Mouse (Mus musculus): ENCODE measurements around the gene Gm26938. TPM values are rescaled to one million over a fixed set of nuclear protein-coding genes. Genes with fewer than 3 reads are reported as not detected.
A peak's percentile ranks its signal among the peaks of the same experiment; 100 is the strongest.

Gene Gm26938
- polyA plus RNA-seq, 1 experiment = not detected

DNA sequence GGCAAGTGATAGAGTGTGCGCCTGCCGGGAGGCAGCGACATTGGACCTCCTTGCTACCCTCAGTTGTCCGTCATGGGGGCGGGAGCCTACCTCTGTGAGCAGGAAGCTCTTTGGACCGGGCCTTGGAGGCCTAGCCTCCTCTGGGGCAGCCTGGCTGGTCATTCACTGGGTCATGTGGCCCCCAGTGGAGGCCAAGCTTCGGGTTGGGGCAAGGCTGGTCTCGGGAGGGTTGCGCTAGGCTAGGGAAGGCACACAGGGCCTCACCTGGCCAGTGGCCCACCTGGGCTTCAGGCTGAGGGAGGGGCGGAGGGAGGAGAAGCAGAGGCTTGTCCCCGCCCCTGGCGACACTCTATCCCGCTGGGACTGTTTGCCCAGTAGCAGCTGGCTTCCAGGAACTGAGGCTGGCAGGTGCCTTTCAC lies 12.2 kb downstream of the Gm26938 start:
- Histone ChIP-seq H3K27ac (ENCODE audit: control insufficient read depth, insufficient read depth, low read depth, low read length) (peak overlapping the region; percentile 7; the same call in 1 of the 2 replicates), H3K4me1 (ENCODE audit: control insufficient read depth, insufficient read depth, low read length) (no peaks in the 10 kb centered on the region), H3K36me3 (ENCODE audit: control insufficient read depth, insufficient read depth, low read length) (no peaks in the 10 kb centered on the region), H3K4me3 (ENCODE audit: control insufficient read depth, low read depth, low read length) (no peak overlapping the region), H3K27me3 (ENCODE audit: control insufficient read depth, insufficient read depth, low read length) (no peaks in the 10 kb centered on the region)
- TF ChIP-seq CTCF (IDR thresholded peaks at IDR 0.05; ENCODE audit: control insufficient read depth, insufficient read depth, insufficient replicate concordance, low read depth, low read length) (no peak), POLR2A (IDR thresholded peaks at IDR 0.05; ENCODE audit: control insufficient read depth, low read depth, low read length) (no peak)

GRCm38 (mm10) chr5:139813126-139813490 lies 13.1 kb downstream of the Gm26938 start:
- TF ChIP-seq POLR2A (IDR thresholded peaks at IDR 0.05; ENCODE audit: control insufficient read depth, low read depth, low read length) = no peak; the same call in 1 of the 2 replicates
- no peak for TF ChIP-seq CTCF (IDR thresholded peaks at IDR 0.05; ENCODE audit: control insufficient read depth, insufficient read depth, insufficient replicate concordance, low read depth, low read length)
- Histone ChIP-seq H3K27me3 (ENCODE audit: control insufficient read depth, insufficient read depth, low read length) (no peaks in the 10 kb centered on the region), H3K27ac (ENCODE audit: control insufficient read depth, insufficient read depth, low read depth, low read length) (peak overlapping the region; percentile 56), H3K4me1 (ENCODE audit: control insufficient read depth, insufficient read depth, low read length) (peaks cover 4% of the 10 kb centered on the region), H3K4me3 (ENCODE audit: control insufficient read depth, low read depth, low read length) (peak overlapping the region; percentile 51), H3K36me3 (ENCODE audit: control insufficient read depth, insufficient read depth, low read length) (no peaks in the 10 kb centered on the region)

GRCm38 (mm10) chr5:139812398-139813125 lies 13.6 kb downstream of the Gm26938 start:
- peak overlapping the region; percentile 51 for H3K4me3 ChIP-seq (ENCODE audit: control insufficient read depth, low read depth, low read length)
- H3K27me3 ChIP-seq (ENCODE audit: control insufficient read depth, insufficient read depth, low read length) = no peaks in the 10 kb centered on the region
- H3K27ac ChIP-seq (ENCODE audit: control insufficient read depth, insufficient read depth, low read depth, low read length) = peak overlapping the region; percentile 56
- TF ChIP-seq CTCF (IDR thresholded peaks at IDR 0.05; ENCODE audit: control insufficient read depth, insufficient read depth, insufficient replicate concordance, low read depth, low read length) (no peak), POLR2A (IDR thresholded peaks at IDR 0.05; ENCODE audit: control insufficient read depth, low read depth, low read length) (no peak)
- H3K4me1 ChIP-seq (ENCODE audit: control insufficient read depth, insufficient read depth, low read length) = peaks cover 5% of the 10 kb centered on the region
- H3K36me3 ChIP-seq (ENCODE audit: control insufficient read depth, insufficient read depth, low read length) = no peaks in the 10 kb centered on the region

DNA sequence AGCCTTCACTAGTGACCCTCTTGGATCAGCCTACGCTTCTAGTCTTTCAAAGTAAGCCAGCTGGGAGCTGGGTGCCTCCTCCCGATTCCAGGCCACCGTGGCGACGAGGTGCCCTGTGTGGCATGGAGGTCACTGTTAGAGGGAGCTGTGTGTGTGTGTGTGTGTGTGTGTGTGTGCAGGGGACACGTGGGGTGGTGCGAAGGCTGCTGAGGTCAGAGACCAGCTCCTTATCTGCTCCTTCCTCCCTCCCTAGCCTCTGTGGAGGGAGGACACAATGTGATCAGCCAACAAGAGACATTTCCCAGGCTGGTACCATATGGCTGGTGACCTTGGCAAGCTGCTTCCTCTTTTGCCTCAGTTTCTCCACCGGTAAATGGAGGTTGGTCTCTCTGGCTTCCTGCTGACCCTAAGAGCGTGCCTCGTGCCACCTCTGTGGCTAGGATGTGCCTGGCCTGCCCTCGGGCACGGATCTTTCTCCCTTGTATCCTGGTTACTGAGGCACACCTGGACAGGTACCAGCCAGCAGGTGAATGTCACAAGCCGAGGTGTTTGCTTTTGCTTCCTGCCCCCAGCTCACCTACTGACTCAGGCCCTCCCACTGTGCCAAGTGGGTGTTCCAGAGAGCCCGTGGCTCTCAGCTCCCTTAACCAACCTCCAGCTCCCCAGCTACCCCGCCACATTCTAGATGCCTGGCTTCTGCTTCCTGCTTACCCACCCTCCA lies 14.4 kb downstream of the Gm26938 start:
- no peak for TF ChIP-seq CTCF (IDR thresholded peaks at IDR 0.05; ENCODE audit: control insufficient read depth, insufficient read depth, insufficient replicate concordance, low read depth, low read length)
- no peak; the same call in 1 of the 2 replicates for TF ChIP-seq POLR2A (IDR thresholded peaks at IDR 0.05; ENCODE audit: control insufficient read depth, low read depth, low read length)
- Histone ChIP-seq H3K36me3 (ENCODE audit: control insufficient read depth, insufficient read depth, low read length) (no peaks in the 10 kb centered on the region), H3K27me3 (ENCODE audit: control insufficient read depth, insufficient read depth, low read length) (no peaks in the 10 kb centered on the region), H3K4me3 (ENCODE audit: control insufficient read depth, low read depth, low read length) (peak overlapping the region; percentile 51), H3K4me1 (ENCODE audit: control insufficient read depth, insufficient read depth, low read length) (peaks cover 5% of the 10 kb centered on the region), H3K27ac (ENCODE audit: control insufficient read depth, insufficient read depth, low read depth, low read length) (no peak overlapping the region; the same call in 1 of the 2 replicates)

GRCm38 (mm10) chr5:139809397-139809796 lies 16.8 kb downstream of the Gm26938 start:
- Histone ChIP-seq H3K27ac (ENCODE audit: control insufficient read depth, insufficient read depth, low read depth, low read length) (no peak overlapping the region), H3K4me1 (ENCODE audit: control insufficient read depth, insufficient read depth, low read length) (peaks cover 5% of the 10 kb centered on the region), H3K36me3 (ENCODE audit: control insufficient read depth, insufficient read depth, low read length) (no peaks in the 10 kb centered on the region), H3K27me3 (ENCODE audit: control insufficient read depth, insufficient read depth, low read length) (no peaks in the 10 kb centered on the region), H3K4me3 (ENCODE audit: control insufficient read depth, low read depth, low read length) (no peak overlapping the region)
- TF ChIP-seq CTCF (IDR thresholded peaks at IDR 0.05; ENCODE audit: control insufficient read depth, insufficient read depth, insufficient replicate concordance, low read depth, low read length) (peak; percentile 67; the same call in 1 of the 2 replicates), POLR2A (IDR thresholded peaks at IDR 0.05; ENCODE audit: control insufficient read depth, low read depth, low read length) (peak; percentile 49; the same call in 1 of the 2 replicates)

GRCm38 (mm10) chr5:139805924-139806323 lies 20.3 kb downstream of the Gm26938 start:
- no peak overlapping the region for H3K27ac ChIP-seq (ENCODE audit: control insufficient read depth, insufficient read depth, low read depth, low read length)

DNA sequence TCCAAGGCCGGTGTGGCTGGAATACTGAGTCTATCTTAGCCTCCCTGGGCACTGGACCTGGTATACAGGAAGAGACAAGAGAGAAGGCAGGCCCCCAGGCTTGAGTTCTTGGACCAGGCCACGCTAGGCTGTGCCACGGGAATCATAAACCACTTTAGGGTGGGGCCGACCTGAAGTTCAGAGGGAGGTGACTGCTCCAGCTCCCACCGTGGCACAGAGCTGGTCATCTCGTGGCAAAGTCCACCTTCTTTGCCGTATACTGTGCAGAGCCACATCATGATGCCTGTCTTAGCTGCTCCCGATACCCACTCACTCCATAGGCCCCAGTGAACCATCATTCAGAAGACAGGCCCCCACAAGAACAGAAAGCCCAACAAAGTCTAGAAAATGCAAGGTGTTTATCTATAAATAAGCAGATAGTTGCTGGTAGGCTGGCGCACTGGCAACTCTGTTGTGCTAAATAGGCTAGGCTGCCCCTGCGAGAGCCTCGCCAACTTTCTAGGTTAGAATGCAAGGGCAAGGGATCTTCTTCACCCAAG lies 21.6 kb downstream of the Gm26938 start:
- Histone ChIP-seq H3K36me3 (ENCODE audit: control insufficient read depth, insufficient read depth, low read length) (no peaks in the 10 kb centered on the region), H3K4me3 (ENCODE audit: control insufficient read depth, low read depth, low read length) (no peak overlapping the region), H3K27me3 (ENCODE audit: control insufficient read depth, insufficient read depth, low read length) (no peaks in the 10 kb centered on the region), H3K4me1 (ENCODE audit: control insufficient read depth, insufficient read depth, low read length) (peaks cover 8% of the 10 kb centered on the region), H3K27ac (ENCODE audit: control insufficient read depth, insufficient read depth, low read depth, low read length) (no peak overlapping the region)
- no peak; the same call in 1 of the 2 replicates for TF ChIP-seq POLR2A (IDR thresholded peaks at IDR 0.05; ENCODE audit: control insufficient read depth, low read depth, low read length)

More at GRCm38 (mm10) chr5:139805924-139806323, 20.3 kb downstream of the Gm26938 start:
- TF ChIP-seq POLR2A (IDR thresholded peaks at IDR 0.05; ENCODE audit: control insufficient read depth, low read depth, low read length) (no peak), CTCF (IDR thresholded peaks at IDR 0.05; ENCODE audit: control insufficient read depth, insufficient read depth, insufficient replicate concordance, low read depth, low read length) (no peak)
- Histone ChIP-seq H3K36me3 (ENCODE audit: control insufficient read depth, insufficient read depth, low read length) (no peaks in the 10 kb centered on the region), H3K4me1 (ENCODE audit: control insufficient read depth, insufficient read depth, low read length) (peaks cover 8% of the 10 kb centered on the region), H3K27me3 (ENCODE audit: control insufficient read depth, insufficient read depth, low read length) (no peaks in the 10 kb centered on the region), H3K4me3 (ENCODE audit: control insufficient read depth, low read depth, low read length) (no peak overlapping the region)

Data from testis, adult 2 months (tissue).